Mouse (Mus musculus) kidney, postnatal 25 days (tissue): ENCODE data around the gene Fam219b.

Source experiments
- DNase-seq, 2 experiments: peaks; one replicate each; pipeline ENCODE4 v3.0.0; 2021; ENCODE audit warnings: mixed read lengths in 2 of 2

Gene Fam219b

GRCm38 (mm10) chr9:57525516-57525915, 11.8 kb upstream of the Fam219b start:
- DNase-seq = no peak

GRCm38 (mm10) chr9:57526435-57526834, 10.9 kb upstream of the Fam219b start:
- no peak for DNase-seq

- no peak for DNase-seq
Observed at GRCm38 (mm10) chr9:57531946-57532345, 5.4 kb upstream of the Fam219b start.

GRCm38 (mm10) chr9:57536362-57536761, 966 bp upstream of the Fam219b start:
- peak in 1 of 2 experiments; percentile 38 for DNase-seq

GRCm38 (mm10) chr9:57537728-57538181, 427 bp downstream of the Fam219b start:
- peak in 1 of 2 experiments; percentile 49 for DNase-seq

GRCm38 (mm10) chr9:57539550-57539949, 2.2 kb downstream of the Fam219b start:
- peak in 1 of 2 experiments; percentile 38 for DNase-seq

- peak in 1 of 2 experiments; percentile 67 for DNase-seq
Observed at GRCm38 (mm10) chr9:57541312-57541711, 4.0 kb downstream of the Fam219b start.

- peak in 1 of 2 experiments; percentile 17 for DNase-seq
Observed at GRCm38 (mm10) chr9:57543951-57544350, 6.6 kb downstream of the Fam219b start.

- DNase-seq = peak in 1 of 2 experiments; percentile 42
Observed at GRCm38 (mm10) chr9:57547287-57547686, 10.0 kb downstream of the Fam219b start.

- DNase-seq = peak in 1 of 2 experiments; percentile 22
Observed at GRCm38 (mm10) chr9:57547869-57548268, 10.5 kb downstream of the Fam219b start.

- no peak for DNase-seq
Observed at GRCm38 (mm10) chr9:57549186-57549585, 11.9 kb downstream of the Fam219b start.

- peak; percentile 64 to 78 for DNase-seq
Observed at GRCm38 (mm10) chr9:57550126-57550862, 13.0 kb downstream of the Fam219b start.

GRCm38 (mm10) chr9:57552139-57552887, 15.0 kb downstream of the Fam219b start, which contains the start of gene Mpi:
Gene Mpi (minus strand): TSS chr9:57552763.
- DNase-seq = peak; percentile 80 to 82

GRCm38 (mm10) chr9:57553119-57553518, 15.8 kb downstream of the Fam219b start:
- DNase-seq = no peak

- DNase-seq = no peak
Observed at GRCm38 (mm10) chr9:57554753-57555152, 17.4 kb downstream of the Fam219b start.

GRCm38 (mm10) chr9:57557215-57557614, 19.9 kb downstream of the Fam219b start:
- DNase-seq = no peak

GRCm38 (mm10) chr9:57558625-57559024, 21.3 kb downstream of the Fam219b start:
- DNase-seq = no peak

GRCm38 (mm10) chr9:57559568-57559967, 22.2 kb downstream of the Fam219b start:
- DNase-seq = no peak

- no peak for DNase-seq
Observed at GRCm38 (mm10) chr9:57560263-57560662, 22.9 kb downstream of the Fam219b start.

- DNase-seq = peak; percentile 95 to 96
Observed at GRCm38 (mm10) chr9:57560861-57561710, 23.8 kb downstream of the Fam219b start, which contains the start of gene Scamp2. Gene Scamp2 (plus strand): TSS chr9:57560943.

GRCm38 (mm10) chr9:57561711-57562099, 24.4 kb downstream of the Fam219b start:
- peak; percentile 71 to 78 for DNase-seq

- peak; percentile 52 to 74 for DNase-seq
Observed at GRCm38 (mm10) chr9:57562896-57563372, 25.6 kb downstream of the Fam219b start.
